Mouse (Mus musculus) erythroid progenitor cell, adult 5-6 weeks (primary cell): Measurements from ENCODE around the gene St6galnac3. TPM values are rescaled to one million over a fixed set of nuclear protein-coding genes. Genes with fewer than 3 reads are reported as not detected.

Source experiments
- total RNA-seq, 2 experiments: library from RNA; stranded (forward) in 1 of 2; stranded (reverse) in 1 of 2; fragments of 150-400 nt in 1 of 2; fragments of 186-747, 209-891 nt in 1 of 2; gene quantifications; 2 replicates each; pipeline versions ENCODE4 v1.2.3 to v1.2.4; 2015 to 2017; ENCODE audit warnings: low replicate concordance in 2 of 2

The St6galnac3 gene
- total RNA-seq, 2 experiments from 2014 or later: 5.4 to 10.7 TPM

Other genes starting within 250 kb of the St6galnac3 start
- 0.72 TPM in 1 of 2 replicates, not detected in the other for gene Asb17, start 119.0 kb upstream of the St6galnac3 start, total RNA-seq (2015; ENCODE audit: low replicate concordance)
- gene Asb17, start 119.0 kb upstream of the St6galnac3 start, total RNA-seq (2017; ENCODE audit: low replicate concordance): not detected in 2 replicates
- gene Msh4, start 181.0 kb upstream of the St6galnac3 start, total RNA-seq (2015; ENCODE audit: low replicate concordance): 0.72 TPM in 1 of 2 replicates, not detected in the other
- gene Msh4, start 181.0 kb upstream of the St6galnac3 start, total RNA-seq (2017; ENCODE audit: low replicate concordance): not detected in 2 replicates
- gene Rabggtb, start 187.8 kb upstream of the St6galnac3 start, total RNA-seq (2015; ENCODE audit: low replicate concordance): 174 and 210 TPM in 2 replicates
- 142 and 143 TPM in 2 replicates for gene Rabggtb, start 187.8 kb upstream of the St6galnac3 start, total RNA-seq (2017; ENCODE audit: low replicate concordance)
- 16.3 and 18.0 TPM in 2 replicates for gene Acadm, start 219.5 kb upstream of the St6galnac3 start, total RNA-seq (2015; ENCODE audit: low replicate concordance)
- 8.3 and 38.5 TPM in 2 replicates for gene Acadm, start 219.5 kb upstream of the St6galnac3 start, total RNA-seq (2017; ENCODE audit: low replicate concordance)
- gene Slc44a5, start 248.3 kb upstream of the St6galnac3 start, total RNA-seq (2015; ENCODE audit: low replicate concordance): 1.4 TPM in 1 of 2 replicates, not detected in the other
- gene Slc44a5, start 248.3 kb upstream of the St6galnac3 start, total RNA-seq (2017; ENCODE audit: low replicate concordance): 0.13 TPM in 1 of 2 replicates, not detected in the other